ENCODE assay signal across 7 mouse cellular contexts in the genomic region with DNA sequence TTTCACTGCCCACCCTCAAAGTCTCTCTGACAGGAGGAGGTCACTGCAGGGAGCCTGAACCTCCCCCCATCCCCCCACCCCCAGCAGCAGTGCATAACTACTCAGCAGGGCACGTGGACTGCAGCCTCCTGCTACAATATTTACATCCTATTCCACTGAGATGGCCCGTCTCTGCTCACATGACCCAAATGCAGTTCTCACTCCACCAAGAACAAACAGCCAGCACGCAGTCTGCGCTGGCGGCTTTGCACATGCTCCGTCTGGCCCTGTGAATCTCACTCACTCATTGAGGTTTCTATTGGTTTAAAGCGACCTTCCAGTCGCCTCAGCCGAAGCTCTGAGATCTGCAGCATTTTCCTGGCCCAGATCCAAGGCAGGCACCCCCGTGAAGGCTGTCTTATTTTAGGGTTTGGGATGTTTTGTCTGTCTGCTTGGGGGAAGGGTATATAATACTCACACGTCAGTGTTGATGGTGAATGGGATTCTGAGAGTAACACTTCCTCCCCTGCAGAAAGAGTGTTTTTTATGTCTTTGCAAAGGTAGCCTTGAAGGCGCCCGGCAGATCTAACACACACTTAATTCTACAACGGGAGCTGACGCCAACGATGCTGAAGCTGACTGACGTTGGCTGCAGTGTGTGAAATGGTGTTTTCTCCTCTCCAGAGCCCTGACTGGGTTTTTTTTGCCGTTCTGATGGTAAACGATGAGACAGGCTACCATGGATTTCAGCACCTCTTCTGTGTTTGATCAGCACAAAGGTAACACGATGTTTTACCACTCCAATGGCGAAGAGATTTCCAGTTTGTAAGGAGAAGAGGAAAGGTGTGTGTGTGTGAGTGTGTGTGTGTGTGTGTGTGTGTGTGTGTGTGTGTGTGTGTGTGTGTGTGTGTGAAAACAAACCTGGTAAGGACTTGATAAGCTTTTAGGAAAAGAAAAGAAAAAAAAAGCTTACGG. TPM values are rescaled to one million over a fixed set of nuclear protein-coding genes. Genes with fewer than 3 reads are reported as not detected.
DNase-seq lines count a peak whose midpoint lies in the region.

Gene Ankrd55 (plus strand): TSS at position 227 of the 954 bp plus-strand sequence.

- intact Hi-C loops in left cerebral cortex, postnatal 4 days (cut with DNase I): no loop called here

- H3K27me3 ChIP-seq in midbrain, embryonic 10.5 days (ENCODE audit: low read depth, poor library complexity, severe bottlenecking): no peaks in the 10 kb centered on the region

- 48% methylated on average over 22 of the region's 22 CpGs for whole genome bisulfite sequencing in midbrain, embryonic 10.5 days

- no peaks in the 10 kb centered on the region for H3K9me3 ChIP-seq in midbrain, embryonic 10.5 days (replicated peaks)

- DNase-seq in adrenal gland, adult 18-20 months (ENCODE audit: low spot score in 2 of 2): peak; percentile 34
- peak; percentile 70 to 75 for DNase-seq in cerebellum, postnatal 25 days
- peak; percentile 46 to 63 for DNase-seq in frontal cortex, postnatal 36 days (ENCODE audit: low spot score in 2 of 2)
- peak; percentile 33 for DNase-seq in kidney, adult 18-20 months
- DNase-seq in left cerebral cortex, postnatal 4 days: peak; percentile 68
- DNase-seq in midbrain, embryonic 10.5 days (ENCODE audit: low spot score): peak; percentile 58
- peak; percentile 15 for DNase-seq in spleen, adult 12 weeks (ENCODE audit: low spot score)

- H3K4me3 ChIP-seq in midbrain, embryonic 10.5 days: peak within 1 kb of the TSS; percentile 35

- no peaks in the 10 kb centered on the region for H3K36me3 ChIP-seq in midbrain, embryonic 10.5 days

- H3K27ac ChIP-seq in midbrain, embryonic 10.5 days (replicated peaks): peak within 1 kb of the TSS; percentile 46

- H3K4me1 ChIP-seq in midbrain, embryonic 10.5 days: peaks cover 13% of the 10 kb centered on the region

RNA-seq across cellular contexts. Expression of gene Ankrd55, which starts in this region (rescaled TPM):
- total RNA-seq in adrenal gland, adult 18-20 months (2021): 1 to 10 TPM in 1 of 2 experiments, under 1 TPM in 1; 0.80 to 4.8 TPM
- total RNA-seq in left cerebral cortex, postnatal 4 days (2021): 1 to 10 TPM; 4.7 to 6.5 TPM
- 1.2 and 2.9 TPM in 2 replicates for polyA plus RNA-seq in midbrain, embryonic 10.5 days (2016; fragmentation: Nextera tagmentation; extraction: Ambion mirVana)

Comparison
In these comparisons a context has a peak if more than half of its experiments do, and no peak if none do; other contexts are left out.
1. Peak in every context shown above with its lines: DNase-seq, H3K4me3 ChIP-seq and H3K27ac ChIP-seq.
2. DNase-seq: peak in every context shown above with its lines; median percentile 72 in cerebellum, postnatal 25 days; 68 in left cerebral cortex, postnatal 4 days; 58 in midbrain, embryonic 10.5 days; 54 in frontal cortex, postnatal 36 days; 34 in adrenal gland, adult 18-20 months; 33 in kidney, adult 18-20 months; 15 in spleen, adult 12 weeks.